Mouse (Mus musculus): Measurements from ENCODE around the gene Dnph1.

DNA sequence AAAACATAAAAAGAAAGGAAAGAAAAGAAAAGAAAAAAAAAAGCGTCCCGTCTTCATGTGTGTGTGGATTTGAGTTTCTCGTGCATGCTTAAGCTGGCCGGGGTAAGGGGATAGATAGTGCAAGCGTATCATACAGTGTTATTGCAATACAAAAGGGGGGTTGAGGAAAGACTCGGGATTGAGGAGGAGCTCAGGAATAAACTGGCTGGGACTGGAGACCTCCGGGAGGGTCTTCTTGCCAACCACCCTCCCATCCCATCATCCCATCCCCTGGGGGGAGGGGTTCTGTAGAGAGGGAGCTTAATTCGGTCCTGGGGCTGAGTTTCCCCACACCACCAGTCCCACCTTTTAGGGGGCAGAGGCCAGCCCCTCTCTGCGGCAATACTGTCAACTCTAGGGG lies 42.0 kb upstream of the Dnph1 start:
- no peak for TF ChIP-seq CTCF (IDR thresholded peaks at IDR 0.05; ENCODE audit: control insufficient read depth, insufficient read depth, low read length)
- no peak for TF ChIP-seq POLR2A (IDR thresholded peaks at IDR 0.05; ENCODE audit: borderline replicate concordance, control insufficient read depth, low read depth, low read length)
